Mouse (Mus musculus): ENCODE data around the gene St6galnac4.

- TF ChIP-seq CTCF (IDR thresholded peaks at IDR 0.05; ENCODE audit: extremely low read depth, insufficient read length, insufficient replicate concordance, low read depth, low read length): no peak
- no peak for TF ChIP-seq POLR2A (IDR thresholded peaks at IDR 0.05; ENCODE audit: low read depth, low read length)
Observed at GRCm38 (mm10) chr2:32608141-32608777, 21.4 kb downstream of the St6galnac4 start.
